Mouse (Mus musculus): ENCODE measurements around the gene Lgi1.
A peak's percentile ranks its signal among the peaks of the same experiment; 100 is the strongest.

Gene Lgi1

DNA sequence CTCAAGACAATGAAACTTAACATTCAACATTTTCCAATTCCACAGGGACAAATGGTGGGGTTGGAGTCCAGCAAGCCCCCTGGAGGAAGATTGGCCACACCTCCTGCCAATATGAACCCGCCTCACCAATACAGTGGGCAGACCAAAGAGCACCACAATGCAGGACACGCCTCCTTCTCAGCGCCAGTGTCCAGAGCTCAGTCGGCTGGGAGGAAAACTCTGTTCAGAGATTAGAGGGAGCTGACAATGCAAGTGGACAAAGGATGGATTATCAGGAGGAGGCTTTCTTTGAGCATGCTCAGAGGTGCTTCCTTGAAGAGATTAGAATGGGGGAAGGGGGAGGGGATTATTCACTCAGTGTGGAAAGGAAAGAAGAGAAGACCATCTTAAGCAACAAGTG, 62.7 kb downstream of the Lgi1 start:
- no peak for DNase-seq

DNA sequence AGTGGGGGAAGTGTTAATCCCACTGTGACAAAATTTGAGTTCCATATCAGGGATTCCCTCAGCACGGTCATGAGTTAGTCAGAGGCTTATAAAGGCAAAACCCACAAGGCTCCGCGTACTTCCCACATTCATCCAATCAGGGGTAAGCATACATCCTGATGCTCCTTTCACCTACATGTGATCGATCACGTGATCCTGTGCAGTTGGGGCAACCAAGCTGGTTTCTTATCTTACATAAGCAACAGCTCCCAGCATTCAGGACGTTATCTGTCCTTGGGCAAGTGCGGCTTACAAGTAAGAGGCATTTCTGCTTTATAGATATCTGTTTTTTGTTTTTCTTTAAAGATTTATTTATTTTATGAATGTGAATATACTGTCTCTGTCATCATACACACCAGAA, 63.7 kb downstream of the Lgi1 start:
- DNase-seq, result no peak

- DNase-seq, result no peak
Measured at GRCm38 (mm10) chr19:38329257-38329656, 64.9 kb downstream of the Lgi1 start.

DNA sequence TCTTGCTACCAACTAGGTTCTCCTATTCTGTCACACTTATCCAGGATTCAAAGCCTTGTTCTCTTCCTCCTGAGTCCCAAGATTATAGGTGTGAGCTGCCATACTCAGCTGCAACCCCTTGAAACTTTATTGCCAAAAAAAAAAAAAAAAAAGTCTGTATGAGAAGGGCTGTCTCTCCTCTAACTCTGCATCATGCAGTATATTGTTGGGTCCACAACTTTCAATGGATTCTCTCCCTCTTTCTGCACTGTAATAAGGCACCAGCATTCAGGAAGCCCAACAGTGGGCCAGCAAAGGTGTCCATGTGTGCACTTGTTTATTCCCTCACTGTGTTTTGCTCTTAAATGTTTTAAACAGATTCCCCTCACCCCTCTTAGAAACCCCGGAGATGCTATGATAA, 66.7 kb downstream of the Lgi1 start:
- no peak for DNase-seq

- peak; percentile 55 for DNase-seq
Measured at GRCm38 (mm10) chr19:38332245-38332644, 67.9 kb downstream of the Lgi1 start.

DNA sequence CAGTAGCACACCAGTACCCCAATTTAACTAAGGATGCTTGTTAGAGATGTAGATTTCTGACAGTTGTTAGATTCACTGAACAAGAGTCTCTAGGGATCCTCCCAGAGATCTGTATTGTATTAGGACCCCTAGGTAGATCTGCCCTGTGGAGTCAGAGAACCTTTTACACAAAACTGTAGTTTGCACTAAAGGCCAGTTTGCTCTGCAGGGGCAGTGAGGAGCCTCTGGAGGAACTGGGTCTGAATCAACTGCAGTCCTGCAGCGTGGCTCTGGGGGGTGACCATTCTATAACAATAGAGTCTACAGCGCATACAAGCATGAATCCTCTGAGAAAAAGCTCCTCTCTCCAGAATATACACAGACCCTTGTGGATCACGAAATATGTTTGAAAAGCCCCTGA, 68.5 kb downstream of the Lgi1 start:
- no peak for DNase-seq

DNA sequence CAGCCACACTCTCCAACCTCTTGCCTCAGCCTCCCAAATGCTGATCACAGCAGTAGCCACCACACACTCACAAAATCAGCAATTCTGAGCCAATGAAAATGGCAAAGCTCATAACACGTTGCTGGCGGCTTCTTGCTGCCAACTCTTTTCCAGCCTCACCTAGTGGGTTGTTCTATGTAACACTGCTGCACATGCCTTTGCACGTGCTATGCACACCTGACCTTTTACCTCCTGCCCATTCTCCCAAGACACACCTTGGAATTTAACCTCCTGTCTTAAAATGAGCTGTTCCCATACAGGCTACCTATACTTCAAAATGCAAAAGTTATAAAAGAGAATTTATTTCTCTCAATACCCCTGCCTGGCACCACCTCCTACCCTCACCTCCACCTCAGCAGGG, 72.2 kb downstream of the Lgi1 start:
- DNase-seq, result no peak

- DNase-seq, result no peak
Measured at GRCm38 (mm10) chr19:38337332-38337731, 73.0 kb downstream of the Lgi1 start.

- no peak for DNase-seq
Measured at GRCm38 (mm10) chr19:38339734-38340133, 75.4 kb downstream of the Lgi1 start.

GRCm38 (mm10) chr19:38343246-38343645, 78.9 kb downstream of the Lgi1 start:
- DNase-seq, result no peak

GRCm38 (mm10) chr19:38348271-38349012, 84.1 kb downstream of the Lgi1 start:
- DNase-seq, result no peak

GRCm38 (mm10) chr19:38349013-38349341, 84.6 kb downstream of the Lgi1 start:
- no peak for DNase-seq

DNA sequence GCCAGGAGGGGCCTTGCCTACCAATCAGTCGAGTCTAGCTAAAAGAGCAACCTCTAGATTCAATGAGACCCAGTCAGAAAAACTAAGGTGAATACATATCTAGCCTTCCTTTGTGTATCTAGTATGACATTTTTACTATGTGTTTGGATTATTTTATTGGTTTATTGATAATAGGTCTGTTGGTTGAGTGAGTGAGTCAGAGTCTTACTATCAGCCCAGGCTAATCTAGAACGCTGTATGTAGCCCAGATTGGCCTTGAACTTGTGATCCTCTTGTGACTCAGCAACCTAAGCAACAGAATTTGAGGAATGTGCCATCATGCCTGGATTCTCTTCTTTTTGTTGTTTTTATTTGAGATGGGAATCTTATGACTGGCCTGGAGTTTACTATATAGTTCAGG, 86.9 kb downstream of the Lgi1 start:
- DNase-seq, result no peak

GRCm38 (mm10) chr19:38351728-38352127, 87.4 kb downstream of the Lgi1 start:
- no peak for DNase-seq

DNA sequence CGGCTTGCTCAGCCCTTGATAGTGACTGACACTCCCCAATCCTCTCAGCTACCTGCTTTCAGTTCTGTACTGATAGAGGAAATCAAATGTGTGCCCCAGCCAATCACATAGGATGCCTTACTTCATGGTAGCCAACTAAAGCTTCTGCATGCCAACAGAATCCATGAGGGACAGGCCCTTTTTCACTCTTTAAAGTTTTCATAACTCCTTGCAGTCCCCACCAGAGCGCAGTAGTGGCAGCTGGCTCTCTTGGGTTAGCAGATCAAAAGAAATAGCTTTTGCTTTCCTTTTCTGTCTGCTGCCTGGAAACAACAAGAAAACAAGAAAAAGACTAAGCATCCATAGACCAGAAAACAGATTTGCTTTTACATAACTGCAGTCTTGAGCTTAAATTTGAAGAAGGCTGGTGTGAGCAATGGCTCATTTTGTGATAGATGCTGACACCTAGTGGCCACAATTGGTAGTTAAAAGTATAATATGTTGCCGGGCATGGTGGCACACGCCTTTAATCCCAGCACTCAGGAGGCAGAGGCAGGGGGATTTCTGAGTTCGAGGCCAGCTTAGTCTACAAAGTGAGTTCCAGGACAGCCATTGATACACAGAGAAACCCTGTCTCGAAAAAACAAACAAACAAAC, 88.3 kb downstream of the Lgi1 start:
- peak; percentile 47 for DNase-seq

DNA sequence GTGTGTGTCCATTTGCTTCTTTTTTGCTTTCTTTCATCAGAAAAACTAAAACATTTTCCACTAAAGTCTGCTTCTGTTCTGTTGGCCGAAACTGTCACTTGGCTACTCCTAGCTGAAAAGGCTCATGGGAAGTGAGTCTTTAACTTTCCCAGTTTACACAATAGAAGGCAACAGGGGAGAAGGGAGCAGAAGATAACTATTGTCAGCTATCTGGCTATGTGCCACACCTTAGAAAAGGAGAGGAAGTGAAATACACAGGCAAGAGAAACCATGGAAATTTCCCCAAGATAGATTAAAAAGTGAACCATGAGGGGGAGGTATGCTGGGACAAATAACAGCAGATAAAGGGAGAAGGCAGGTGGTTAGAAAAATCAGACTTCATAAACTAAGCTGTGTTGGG, 89.9 kb downstream of the Lgi1 start:
- no peak for DNase-seq

DNA sequence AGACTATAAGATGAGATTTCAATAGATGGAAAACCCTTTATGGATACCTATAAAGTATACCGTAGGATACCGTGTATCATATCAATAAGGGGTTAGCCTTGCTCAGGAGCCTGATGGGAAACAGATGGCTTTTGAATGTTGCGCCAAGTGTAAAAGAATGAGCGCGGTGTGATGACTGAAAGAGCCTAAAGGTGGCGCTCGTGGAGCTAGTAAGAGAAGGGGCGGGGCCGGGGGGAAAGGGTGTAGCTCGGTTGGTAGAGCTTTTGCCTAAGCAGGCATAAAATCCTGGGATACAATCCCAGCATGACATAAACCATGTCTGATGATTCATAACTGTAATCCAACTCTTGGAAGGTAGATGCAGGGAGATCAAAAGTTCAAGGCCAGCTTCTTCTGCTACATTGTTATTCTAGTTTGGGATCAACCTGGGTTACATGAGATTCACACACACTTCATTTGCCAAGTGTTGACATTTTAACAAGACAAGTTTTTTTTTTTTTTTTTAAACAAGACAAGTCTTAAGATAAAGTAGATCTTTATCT, 90.6 kb downstream of the Lgi1 start:
- DNase-seq, result no peak

DNA sequence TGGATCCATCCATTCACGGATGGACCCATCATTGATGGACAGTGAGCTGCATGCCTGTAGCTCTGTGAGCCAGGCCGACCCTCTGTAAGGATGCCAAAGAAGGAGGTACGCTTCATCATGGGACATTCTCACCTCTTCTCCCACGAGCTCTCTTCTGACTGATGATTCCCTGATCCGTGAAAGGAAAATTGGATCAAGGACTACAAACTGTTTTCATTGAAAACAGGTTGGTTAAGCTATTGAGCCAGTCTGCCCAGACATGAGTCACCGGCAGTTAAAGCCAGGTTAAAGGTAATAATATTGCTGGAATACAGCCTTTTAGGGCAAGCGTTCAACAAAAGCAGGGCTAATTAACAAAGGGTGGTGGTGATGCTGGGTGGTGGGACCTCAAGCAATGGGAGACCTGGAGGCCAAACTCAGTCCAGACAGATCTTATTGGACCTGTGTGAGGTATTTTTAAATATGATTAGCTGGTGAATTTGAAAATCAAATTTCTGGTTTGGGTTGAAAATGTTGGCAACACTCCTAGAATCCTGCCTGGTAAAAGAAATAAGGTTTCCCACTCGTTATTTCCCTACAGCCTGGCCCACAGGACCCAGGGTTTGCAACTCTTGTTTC, 92.0 kb downstream of the Lgi1 start:
- DNase-seq, result no peak

GRCm38 (mm10) chr19:38357956-38358623, 93.8 kb downstream of the Lgi1 start:
- no peak for DNase-seq

- DNase-seq, result no peak
Measured at GRCm38 (mm10) chr19:38359287-38359686, 95.0 kb downstream of the Lgi1 start.

Data from right cerebral cortex, adult 18-20 months (tissue).